Mouse (Mus musculus) embryo, embryonic 10.5 days (tissue): ENCODE data around the gene Atpaf1.

Experiments used
- DNase-seq: peaks from one replicate; pipeline ENCODE4 v3.0.0-alpha.2; 2015; ENCODE audit warnings: low spot score

Atpaf1 gene

GRCm38 (mm10) chr4:115848990-115849677 lies 64.5 kb downstream of the Atpaf1 start:
- DNase-seq: no peak

- no peak for DNase-seq
Measured at GRCm38 (mm10) chr4:115850111-115850510, 65.5 kb downstream of the Atpaf1 start.

- DNase-seq: no peak
Measured at GRCm38 (mm10) chr4:115850631-115851030, 66.0 kb downstream of the Atpaf1 start.

GRCm38 (mm10) chr4:115851569-115851968 lies 67.0 kb downstream of the Atpaf1 start:
- no peak for DNase-seq

- no peak for DNase-seq
Measured at GRCm38 (mm10) chr4:115855100-115855499, 70.5 kb downstream of the Atpaf1 start.

GRCm38 (mm10) chr4:115855609-115856008 lies 71.0 kb downstream of the Atpaf1 start:
- no peak for DNase-seq

- DNase-seq: no peak
Measured at GRCm38 (mm10) chr4:115856282-115856681, 71.7 kb downstream of the Atpaf1 start.

GRCm38 (mm10) chr4:115857293-115857883 lies 72.8 kb downstream of the Atpaf1 start:
- no peak for DNase-seq

- no peak for DNase-seq
Measured at GRCm38 (mm10) chr4:115863352-115863751, 78.7 kb downstream of the Atpaf1 start.

GRCm38 (mm10) chr4:115863880-115864279 lies 79.3 kb downstream of the Atpaf1 start:
- peak; percentile 56 for DNase-seq
